Mouse (Mus musculus): Measurements from ENCODE around the gene Cnn1.
"Not testable (repeated sequence)": the region's sequence is repeated elsewhere in the genome, so short reads cannot be mapped to it uniquely, and the experiment has no call there.

Cnn1 gene

GRCm38 (mm10) chr9:22098993-22099696 is at the start of gene Cnn1:
Gene Cnn1, plus strand, starts transcription at chr9:22099216.
- no peak for DNase-seq

GRCm38 (mm10) chr9:22049315-22049714 is 49.7 kb upstream of the Cnn1 start:
- no peak for DNase-seq

- DNase-seq = no peak
Measured at GRCm38 (mm10) chr9:22049721-22050270, 49.2 kb upstream of the Cnn1 start.

GRCm38 (mm10) chr9:22050351-22050889 is 48.6 kb upstream of the Cnn1 start:
- peak in 1 of 2 experiments; percentile 23 for DNase-seq

- DNase-seq = no peak
Measured at GRCm38 (mm10) chr9:22051161-22051957, 47.7 kb upstream of the Cnn1 start.

GRCm38 (mm10) chr9:22051958-22052254 is 47.1 kb upstream of the Cnn1 start, which contains the start of gene Elavl3:
Gene Elavl3, minus strand, starts transcription at chr9:22052023.
- DNase-seq = no peak

GRCm38 (mm10) chr9:22053657-22054056 is 45.4 kb upstream of the Cnn1 start:
- DNase-seq = no peak

GRCm38 (mm10) chr9:22054411-22055076 is 44.5 kb upstream of the Cnn1 start:
- peak; percentile 48 to 67 for DNase-seq

GRCm38 (mm10) chr9:22055713-22056112 is 43.3 kb upstream of the Cnn1 start:
- DNase-seq = no peak

GRCm38 (mm10) chr9:22056303-22056910 is 42.6 kb upstream of the Cnn1 start:
- DNase-seq = no peak

- no peak for DNase-seq
Measured at GRCm38 (mm10) chr9:22057031-22057517, 41.9 kb upstream of the Cnn1 start.

GRCm38 (mm10) chr9:22058011-22058424 is 41.0 kb upstream of the Cnn1 start:
- no peak for DNase-seq

- no peak for DNase-seq
Measured at GRCm38 (mm10) chr9:22061339-22061738, 37.7 kb upstream of the Cnn1 start.

- DNase-seq = no peak
Measured at GRCm38 (mm10) chr9:22064341-22064740, 34.7 kb upstream of the Cnn1 start.

GRCm38 (mm10) chr9:22065642-22066041 is 33.4 kb upstream of the Cnn1 start:
- DNase-seq = no peak

GRCm38 (mm10) chr9:22066433-22066832 is 32.6 kb upstream of the Cnn1 start:
- peak in 1 of 2 experiments; percentile 32 for DNase-seq

- no peak for DNase-seq
Measured at GRCm38 (mm10) chr9:22067195-22067594, 31.8 kb upstream of the Cnn1 start.

- no peak for DNase-seq
Measured at GRCm38 (mm10) chr9:22069881-22070553, 29.0 kb upstream of the Cnn1 start.

- DNase-seq = peak; percentile 94 to 95
Measured at GRCm38 (mm10) chr9:22070791-22071573, 28.0 kb upstream of the Cnn1 start, which contains the start of the genes Gm49318 and Zfp653. Gene Gm49318, minus strand, starts transcription at chr9:22071259. Gene Zfp653, minus strand, starts transcription at chr9:22071376.

- DNase-seq = peak in 1 of 2 experiments; percentile 23
Measured at GRCm38 (mm10) chr9:22072276-22072675, 26.7 kb upstream of the Cnn1 start.

GRCm38 (mm10) chr9:22075778-22076177 is 23.2 kb upstream of the Cnn1 start:
- not testable (repeated sequence) for DNase-seq
